Mouse (Mus musculus) lung, embryonic 16.5 days (tissue): ENCODE results near the gene Slc5a5. TPM values are rescaled to one million over a fixed set of nuclear protein-coding genes. Genes with fewer than 3 reads are reported as not detected.

Source experiments
- ATAC-seq: fragments of 200-750 bp; cut with Nextera tagmentation; 2 replicates; pipeline ENCODE4 v1.8.0; 2017; ENCODE audit warnings: low read depth, mild to moderate bottlenecking, moderate library complexity
- H3K27ac ChIP-seq: fragments of 300-500 bp; sonication (generic); 2 replicates; pipeline ENCODE4 v1.5.1; 2014; ENCODE audit warnings: mild to moderate bottlenecking, control low read depth, low read length
- H3K27me3 ChIP-seq: fragments of 300-500 bp; sonication (generic); 2 replicates; pipeline ENCODE4 v1.6.1; 2014; ENCODE audit warnings: low read depth, low read length, mixed read lengths; ENCODE audit not compliant: control insufficient read depth, insufficient read depth
- H3K36me3 ChIP-seq: fragments of 300-500 bp; sonication (generic); 2 replicates; pipeline ENCODE4 v1.6.1; 2014; ENCODE audit warnings: low read length; ENCODE audit not compliant: control insufficient read depth, insufficient read depth
- H3K4me1 ChIP-seq: fragments of 300-500 bp; sonication (generic); replicated peaks from 2 replicates; pipeline ENCODE4 v1.6.1; 2014; ENCODE audit warnings: low read length, mixed read lengths; ENCODE audit not compliant: control insufficient read depth, insufficient read depth
- H3K4me2 ChIP-seq: fragments of 300-500 bp; sonication (generic); 2 replicates; pipeline ENCODE4 v1.6.1; 2014; ENCODE audit warnings: low read depth, low read length, control low read depth
- H3K4me3 ChIP-seq: fragments of 300-500 bp; sonication (generic); 2 replicates; pipeline ENCODE4 v1.5.1; 2014; ENCODE audit warnings: mild to moderate bottlenecking, low read length, control low read depth
- H3K9ac ChIP-seq: fragments of 300-500 bp; sonication (generic); 2 replicates; pipeline ENCODE4 v1.6.1; 2014; ENCODE audit warnings: low read length, control low read depth
- H3K9me3 ChIP-seq: fragments of 300-500 bp; sonication (generic); 2 replicates; pipeline ENCODE4 v1.6.1; 2016; ENCODE audit warnings: low read length; ENCODE audit not compliant: control insufficient read depth
- WGBS: fragments of 180-500 bp; shearing (Covaris S2); extraction: QIAGEN DNeasy Blood & Tissue Kit; methylation state at CpG from one replicate; pipeline ENCODE4 v1.1.7; 2014; 5-methylcytosine and 5-hydroxymethylcytosine counted together
- polyA plus RNA-seq: library from polyadenylated mRNA; unstranded; fragments of >200 nt; fragmentation: Nextera tagmentation; extraction: Ambion mirVana; gene quantifications from 2 replicates; pipeline ENCODE4 v1.2.1, GENCODE M21; 2015

Slc5a5 gene
- polyA plus RNA-seq, 1 experiment from 2014 or later: 0.13 TPM

DNA sequence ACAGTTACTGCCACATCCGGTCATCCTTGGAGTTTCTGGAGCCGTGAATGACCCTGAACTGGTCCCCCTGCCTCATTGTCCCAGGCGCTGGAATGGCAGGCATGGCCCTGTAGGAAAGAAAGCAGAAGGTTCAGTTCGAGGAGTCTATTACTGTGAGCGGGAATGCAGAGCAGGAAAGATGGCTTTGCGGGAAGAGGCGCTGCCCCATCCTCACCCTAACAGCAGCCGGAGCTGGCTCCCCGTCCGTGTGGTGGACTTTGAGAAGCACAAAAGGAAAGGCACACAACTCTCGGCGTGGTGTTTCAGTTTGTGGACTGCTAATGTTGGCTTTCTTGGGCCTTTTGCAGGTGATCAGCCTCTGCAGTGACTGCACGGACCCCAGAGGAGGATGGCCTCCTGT lies 18.1 kb downstream of the Slc5a5 start:
- WGBS: 92% methylated on average over 13 of the region's 13 CpGs
- Histone ChIP-seq H3K9me3 (no peaks in the 10 kb centered on the region), H3K27me3 (no peaks in the 10 kb centered on the region), H3K4me2 (no peak overlapping the region), H3K4me1 (no peaks in the 10 kb centered on the region; the same call in 1 of the 2 replicates), H3K27ac (no peak overlapping the region), H3K36me3 (no peaks in the 10 kb centered on the region), H3K4me3 (no peak overlapping the region), H3K9ac (no peak overlapping the region)
- no peak for ATAC-seq

DNA sequence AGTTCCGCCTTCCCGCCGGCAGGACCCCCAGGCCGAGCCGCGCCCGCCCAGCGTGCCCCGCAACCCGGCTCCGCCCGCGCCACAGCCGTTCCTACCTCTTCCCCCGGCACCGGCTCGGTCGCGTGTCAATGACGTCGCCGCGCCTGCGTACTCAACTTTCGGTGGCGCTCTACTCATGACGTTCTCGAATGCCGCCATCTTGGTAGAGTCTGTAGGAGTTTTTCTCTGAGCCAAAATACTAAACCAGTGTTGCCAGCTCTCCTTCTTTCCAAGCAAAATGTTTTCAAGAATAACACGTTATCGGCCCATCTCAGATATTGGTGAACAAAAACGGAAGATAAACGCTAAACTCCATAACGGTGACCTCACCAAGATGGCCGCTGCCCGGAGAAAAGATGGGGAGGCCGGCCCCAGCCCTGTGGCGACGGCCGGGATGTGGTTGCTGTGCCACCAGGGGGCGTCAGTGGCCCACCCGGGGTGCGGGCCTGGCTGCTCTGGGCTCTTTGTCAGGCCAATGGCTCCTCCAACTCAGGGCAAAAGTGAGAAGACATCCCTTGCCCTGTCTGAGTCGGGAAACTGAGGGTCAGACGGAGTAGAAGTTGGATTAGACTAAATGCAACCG lies 19.1 kb downstream of the Slc5a5 start, which contains the start of gene Ccdc124:
TSS of gene Ccdc124 (minus strand) at position 572 of the 622 bp plus-strand sequence.
- Histone ChIP-seq H3K4me2 (peak within 1 kb of the TSS; percentile 89), H3K9ac (peak within 1 kb of the TSS; percentile 74), H3K4me3 (peak within 1 kb of the TSS; percentile 68), H3K27ac (peak within 1 kb of the TSS; percentile 76), H3K36me3 (no peaks in the 10 kb centered on the region), H3K4me1 (peaks cover 7% of the 10 kb centered on the region), H3K27me3 (no peaks in the 10 kb centered on the region), H3K9me3 (no peaks in the 10 kb centered on the region)
- WGBS: under 1% methylated on average over 46 of the region's 46 CpGs
- peak; percentile 92 for ATAC-seq

DNA sequence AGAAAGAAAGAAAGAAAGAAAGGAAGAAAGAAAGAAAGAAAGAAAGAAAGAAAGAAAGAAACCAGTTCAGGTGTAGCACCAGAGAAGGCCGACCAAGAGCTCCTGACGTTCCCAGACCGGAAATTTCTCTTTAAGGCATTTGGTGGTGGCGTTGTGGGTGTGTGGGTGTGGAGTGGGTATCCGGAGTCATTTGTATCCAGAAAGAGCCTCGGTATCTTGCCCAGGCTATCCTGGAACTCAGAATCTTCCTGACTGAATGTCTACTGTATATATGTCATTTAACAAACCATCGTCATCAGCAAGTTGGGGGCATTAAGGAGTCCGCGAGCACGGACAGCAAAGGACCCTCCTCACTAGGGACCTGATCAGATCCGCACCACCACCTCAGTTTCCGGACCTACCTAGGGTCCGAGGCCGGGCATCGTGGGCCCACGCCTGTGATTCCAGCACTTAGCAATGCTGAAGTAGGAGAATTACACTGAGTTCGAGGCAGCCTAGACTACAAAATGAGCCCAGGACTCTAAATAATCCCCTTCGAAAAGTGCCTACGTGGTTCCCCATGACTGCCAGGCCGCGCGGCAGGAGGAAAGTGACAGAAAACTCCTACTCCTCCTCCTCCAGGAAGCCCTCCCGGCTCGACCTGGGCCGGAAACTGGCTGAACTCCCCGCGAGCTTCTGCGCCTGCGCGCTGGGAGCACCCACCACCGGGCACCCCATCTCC lies 19.8 kb downstream of the Slc5a5 start:
- WGBS: 2% methylated on average over 31 of the region's 31 CpGs
- Histone ChIP-seq H3K4me3 (peak overlapping the region; percentile 68), H3K27me3 (no peaks in the 10 kb centered on the region), H3K27ac (peak overlapping the region; percentile 76), H3K4me2 (peak overlapping the region; percentile 89), H3K9ac (peak overlapping the region; percentile 74), H3K9me3 (no peaks in the 10 kb centered on the region), H3K36me3 (no peaks in the 10 kb centered on the region; the same call in 1 of the 2 replicates), H3K4me1 (peaks cover 7% of the 10 kb centered on the region)
- ATAC-seq: no peak

DNA sequence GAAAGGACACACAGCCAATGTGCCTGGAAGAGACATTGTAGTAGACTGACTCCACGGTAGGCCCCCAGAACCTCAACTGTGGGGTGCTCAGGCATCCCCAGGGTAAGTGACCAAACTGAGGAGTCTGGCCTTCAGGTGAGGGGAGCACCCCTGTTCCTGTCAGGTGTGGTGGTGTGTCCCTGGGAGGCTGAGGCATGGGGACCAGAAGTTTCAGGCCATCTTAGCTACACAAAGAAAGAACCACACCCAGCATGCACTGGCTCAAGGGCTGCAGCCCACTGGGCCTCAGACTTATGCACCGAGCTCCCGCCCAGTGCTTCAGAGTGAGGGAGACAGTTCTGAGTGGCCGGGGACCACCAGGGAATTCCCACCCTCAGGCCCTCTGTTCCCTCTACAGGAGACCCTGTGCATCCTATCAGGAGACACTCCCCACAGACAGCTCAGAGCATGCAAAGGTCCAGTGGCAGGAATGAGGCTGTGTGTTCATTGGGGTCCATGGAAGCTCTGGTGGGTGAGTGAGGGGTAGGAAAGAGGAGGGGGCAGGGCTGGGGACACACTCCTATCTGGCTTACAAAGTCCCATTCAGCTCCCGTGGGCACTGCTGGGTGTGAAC lies 21.3 kb downstream of the Slc5a5 start:
- no peaks in the 10 kb centered on the region for H3K27me3 ChIP-seq
- no peaks in the 10 kb centered on the region; the same call in 1 of the 2 replicates for H3K36me3 ChIP-seq
- H3K9me3 ChIP-seq: no peaks in the 10 kb centered on the region
- ATAC-seq: no peak
- 71% methylated on average over 5 of the region's 5 CpGs for WGBS
- no peak overlapping the region for H3K9ac ChIP-seq
- no peak overlapping the region for H3K4me2 ChIP-seq
- H3K27ac ChIP-seq: no peak overlapping the region
- peaks cover 7% of the 10 kb centered on the region for H3K4me1 ChIP-seq
- H3K4me3 ChIP-seq: no peak overlapping the region

DNA sequence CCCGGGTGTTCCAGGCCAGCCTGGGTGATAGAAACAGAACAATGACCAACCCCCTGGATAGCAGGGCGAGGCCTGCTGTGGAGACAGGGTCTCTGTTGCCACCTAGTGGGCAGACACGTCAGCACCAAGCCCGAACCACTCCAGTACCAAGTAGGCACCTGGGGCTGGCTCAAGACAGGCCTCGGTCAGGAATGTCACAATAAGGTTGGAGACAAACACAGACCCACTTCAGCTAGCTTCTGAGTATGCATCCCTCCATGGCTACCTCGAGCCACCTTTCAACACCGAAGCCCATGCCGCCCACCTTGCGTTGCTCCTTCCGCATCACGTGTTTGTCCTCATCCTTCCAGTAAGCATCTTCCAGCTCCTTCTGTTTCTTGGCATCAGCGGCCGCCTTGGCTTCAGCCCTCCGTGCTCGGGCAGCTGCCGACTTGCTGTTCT lies 22.9 kb downstream of the Slc5a5 start:
- Histone ChIP-seq H3K4me3 (no peak overlapping the region), H3K9me3 (no peaks in the 10 kb centered on the region), H3K9ac (no peak overlapping the region), H3K4me1 (peaks cover 14% of the 10 kb centered on the region), H3K36me3 (no peaks in the 10 kb centered on the region; the same call in 1 of the 2 replicates), H3K4me2 (no peak overlapping the region), H3K27ac (no peak overlapping the region), H3K27me3 (peaks cover under 1% of the 10 kb centered on the region; the same call in 1 of the 2 replicates)
- 43% methylated on average over 16 of the region's 16 CpGs for WGBS
- ATAC-seq: 0 out of 2 replicates have a peak, but pooled peaks have one; percentile 11

DNA sequence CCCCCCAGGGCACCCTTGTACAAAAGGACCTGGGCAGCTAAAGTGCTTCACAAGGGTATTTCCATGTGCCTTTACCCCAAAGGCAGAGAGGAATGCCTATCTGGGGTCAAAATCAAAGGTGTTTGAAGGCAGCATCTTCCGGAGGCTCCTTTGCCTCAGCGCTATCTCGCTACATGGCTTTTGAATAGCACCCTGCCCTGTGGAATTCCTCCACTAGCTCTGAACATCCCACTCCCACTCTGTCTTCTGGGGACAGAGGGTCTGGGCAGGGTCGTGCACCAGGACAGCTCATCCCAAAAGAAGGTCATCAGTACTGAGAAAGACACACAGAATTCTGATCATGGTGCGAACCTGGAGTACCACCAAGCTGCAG lies 23.4 kb downstream of the Slc5a5 start:
- WGBS: 45% methylated on average over 5 of the region's 5 CpGs
- Histone ChIP-seq H3K27me3 (peaks cover 4% of the 10 kb centered on the region), H3K4me1 (peaks cover 19% of the 10 kb centered on the region), H3K36me3 (no peaks in the 10 kb centered on the region; the same call in 1 of the 2 replicates), H3K9me3 (no peaks in the 10 kb centered on the region), H3K4me2 (no peak overlapping the region; the same call in 1 of the 2 replicates), H3K27ac (no peak overlapping the region), H3K4me3 (no peak overlapping the region), H3K9ac (no peak overlapping the region)
- no peak for ATAC-seq

DNA sequence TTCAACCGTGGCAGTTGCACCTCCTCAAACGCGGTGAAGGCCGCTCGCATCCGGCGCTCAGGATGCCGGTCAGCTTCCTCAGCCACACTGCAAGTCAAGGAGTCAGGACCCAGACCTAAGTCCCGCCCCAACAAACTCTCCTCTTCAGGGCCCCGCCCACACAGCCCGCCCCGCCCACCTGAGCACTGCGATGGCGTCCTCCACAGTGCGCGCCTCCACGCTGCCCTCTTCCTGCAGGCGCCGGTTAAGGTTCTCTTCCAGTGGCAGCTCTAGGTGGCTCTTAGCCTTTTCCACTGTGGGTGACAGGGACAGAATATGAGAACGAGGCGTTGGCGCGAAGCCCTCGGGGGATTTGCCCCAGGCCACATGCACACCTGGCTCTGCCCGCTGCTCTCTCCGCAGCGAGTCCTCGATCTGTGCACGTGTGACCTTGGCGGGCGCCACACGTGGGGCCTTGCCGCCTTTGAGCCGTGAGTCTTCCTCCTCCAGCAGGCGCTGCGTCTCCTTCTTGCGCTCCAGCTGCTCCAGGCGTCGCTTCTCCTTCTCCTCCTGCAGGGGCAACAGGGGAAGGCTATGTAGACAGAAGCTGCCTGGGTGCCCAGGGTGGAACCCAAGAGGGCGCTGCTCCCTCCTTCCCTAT lies 23.9 kb downstream of the Slc5a5 start:
- 0 out of 2 replicates have a peak overlapping the region, but pooled peaks have one; percentile 5 for H3K4me3 ChIP-seq
- H3K9ac ChIP-seq: no peak overlapping the region
- H3K9me3 ChIP-seq: no peaks in the 10 kb centered on the region
- peaks cover 4% of the 10 kb centered on the region for H3K27me3 ChIP-seq
- H3K27ac ChIP-seq: no peak overlapping the region
- no peaks in the 10 kb centered on the region; the same call in 1 of the 2 replicates for H3K36me3 ChIP-seq
- peak overlapping the region; percentile 21 for H3K4me2 ChIP-seq
- ATAC-seq: no peak
- 21% methylated on average over 40 of the region's 40 CpGs for WGBS
- peaks cover 20% of the 10 kb centered on the region for H3K4me1 ChIP-seq

DNA sequence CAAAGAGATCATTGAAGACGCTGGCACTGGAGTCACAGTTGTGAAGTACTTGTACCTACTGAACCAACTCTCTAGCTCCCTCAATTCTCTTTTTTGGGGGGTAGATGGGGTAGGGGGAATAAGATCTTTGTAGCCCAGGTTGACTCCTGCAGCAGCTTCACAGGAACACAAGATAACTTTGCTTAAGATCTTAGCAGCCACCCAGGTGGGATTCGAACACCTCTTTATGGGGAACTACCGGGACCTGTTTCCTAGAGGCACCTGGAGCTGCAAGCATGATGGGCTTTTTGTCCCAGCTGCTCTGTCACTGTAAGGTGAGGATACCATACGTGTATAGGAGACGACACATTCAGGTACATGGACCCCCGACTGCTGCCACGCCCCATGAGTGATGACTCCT lies 26.0 kb downstream of the Slc5a5 start:
- Histone ChIP-seq H3K36me3 (no peaks in the 10 kb centered on the region; the same call in 1 of the 2 replicates), H3K4me1 (peaks cover 29% of the 10 kb centered on the region), H3K27me3 (peaks cover 25% of the 10 kb centered on the region), H3K4me3 (no peak overlapping the region), H3K9ac (no peak overlapping the region; the same call in 1 of the 2 replicates), H3K9me3 (no peaks in the 10 kb centered on the region), H3K4me2 (no peak overlapping the region), H3K27ac (no peak overlapping the region)
- WGBS: 77% methylated on average over 7 of the region's 7 CpGs
- no peak for ATAC-seq
